Mouse (Mus musculus) liver, adult 2 months (tissue): ENCODE data around the gene Mrm3. TPM values are rescaled to one million over a fixed set of nuclear protein-coding genes. Genes with fewer than 3 reads are reported as not detected.

Experiments used
- DNase-seq: peaks from one replicate; pipeline ENCODE4 v3.0.0-alpha.2; 2011; ENCODE audit warnings: low read depth, low spot score; ENCODE audit errors: extremely low read depth
- H3K27ac ChIP-seq: fragments of 200-500 bp; replicated peaks from 2 replicates; pipeline ENCODE4 v1.5.1; 2012; ENCODE audit warnings: low read depth, mild to moderate bottlenecking, control low read depth, inconsistent platforms, low read length; ENCODE audit not compliant: insufficient read depth
- H3K27me3 ChIP-seq: fragments of 200-500 bp; 2 replicates; pipeline ENCODE4 v1.6.1; 2012; ENCODE audit warnings: mild to moderate bottlenecking, moderate library complexity, low read length, inconsistent platforms; ENCODE audit not compliant: control insufficient read depth, insufficient read depth
- H3K36me3 ChIP-seq: fragments of 200-500 bp; 2 replicates; pipeline ENCODE4 v1.6.1; 2012; ENCODE audit warnings: low read length, inconsistent platforms; ENCODE audit not compliant: control insufficient read depth, insufficient read depth
- H3K4me1 ChIP-seq: fragments of 200-500 bp; 2 replicates; pipeline ENCODE4 v1.6.1; 2011; ENCODE audit warnings: low read length; ENCODE audit not compliant: control insufficient read depth, insufficient read depth
- H3K4me3 ChIP-seq: fragments of 200-500 bp; 2 replicates; pipeline ENCODE4 v1.5.1; 2011; ENCODE audit warnings: low read depth, mild to moderate bottlenecking, control low read depth, low read length, moderate library complexity; ENCODE audit not compliant: insufficient read depth
- H3K79me2 ChIP-seq: fragments of 200-500 bp; 2 replicates; pipeline ENCODE4 v1.6.1; 2012; ENCODE audit warnings: inconsistent platforms, mild to moderate bottlenecking, low read length, moderate library complexity; ENCODE audit not compliant: control insufficient read depth, insufficient read depth
- H3K9ac ChIP-seq: fragments of 200-500 bp; 2 replicates; pipeline ENCODE4 v1.6.1; 2012; ENCODE audit warnings: low read depth, mild to moderate bottlenecking, control low read depth, inconsistent platforms, low read length
- CTCF ChIP-seq: fragments of 200-500 bp; IDR thresholded peaks from 2 replicates; pipeline ENCODE4 v1.5.1; 2011; ENCODE audit warnings: low read depth, low read length, control low read depth
- POLR2A ChIP-seq: fragments of 200-500 bp; IDR thresholded peaks from 2 replicates; pipeline ENCODE4 v1.6.1; 2011; ENCODE audit warnings: low read length, control low read depth; ENCODE audit not compliant: insufficient read depth; ENCODE audit errors: extremely low read depth
- WGBS: fragments of 180-500 bp; shearing (Covaris S2); methylation state at CpG from one replicate; pipeline ENCODE4 v1.1.7; 2018; 5-methylcytosine and 5-hydroxymethylcytosine counted together
- polyA plus RNA-seq: library from polyadenylated mRNA; depleted of rRNA; stranded (reverse); fragments of >200 nt; gene quantifications from 2 replicates; pipeline ENCODE4 v1.2.3, GENCODE M21; 2012; rRNA removed
- total RNA-seq: library from RNA; depleted of rRNA; stranded (reverse); fragments of >200 nt; gene quantifications from 2 replicates; pipeline ENCODE4 v1.2.3, GENCODE M21; 2014; rRNA removed

The Mrm3 gene
- total and polyA plus RNA-seq, 2 experiments: 7.1 to 10.1 TPM

- Histone ChIP-seq H3K4me3 (no peak overlapping the region), H3K9ac (no peak overlapping the region), H3K36me3 (no peaks in the 10 kb centered on the region), H3K79me2 (no peaks in the 10 kb centered on the region), H3K4me1 (peaks cover 5% of the 10 kb centered on the region; the same call in 1 of the 2 replicates), H3K27me3 (no peaks in the 10 kb centered on the region), H3K27ac (no peak overlapping the region)
- WGBS: 78% methylated on average over 5 of the region's 5 CpGs
- TF ChIP-seq POLR2A (no peak), CTCF (no peak)
- no peak for DNase-seq
These were observed 50.6 kb downstream of the Mrm3 start for GRCm38 (mm10) chr11:76294078-76294477.

- no peak overlapping the region for H3K9ac ChIP-seq
- H3K4me3 ChIP-seq: no peak overlapping the region
- H3K4me1 ChIP-seq: peaks cover 5% of the 10 kb centered on the region; the same call in 1 of the 2 replicates
- no peak overlapping the region for H3K27ac ChIP-seq
- H3K27me3 ChIP-seq: no peaks in the 10 kb centered on the region
- no peaks in the 10 kb centered on the region for H3K79me2 ChIP-seq
- TF ChIP-seq CTCF: no peak
- no peak for TF ChIP-seq POLR2A
- DNase-seq: no peak
- H3K36me3 ChIP-seq: no peaks in the 10 kb centered on the region
- WGBS: 46% methylated on average over 9 of the region's 9 CpGs
These were observed 51.3 kb downstream of the Mrm3 start for GRCm38 (mm10) chr11:76294836-76295235.

- H3K9ac ChIP-seq: no peak overlapping the region
- peaks cover 1% of the 10 kb centered on the region; the same call in 1 of the 2 replicates for H3K4me1 ChIP-seq
- DNase-seq: no peak
- no peaks in the 10 kb centered on the region for H3K36me3 ChIP-seq
- 79% methylated on average over 9 of the region's 9 CpGs for WGBS
- no peaks in the 10 kb centered on the region for H3K27me3 ChIP-seq
- H3K4me3 ChIP-seq: no peak overlapping the region
- H3K79me2 ChIP-seq: no peaks in the 10 kb centered on the region
- H3K27ac ChIP-seq: no peak overlapping the region
- TF ChIP-seq POLR2A (no peak), CTCF (no peak)
These were observed 53.7 kb downstream of the Mrm3 start for GRCm38 (mm10) chr11:76297252-76297651.

- no peaks in the 10 kb centered on the region for H3K4me1 ChIP-seq
- no peaks in the 10 kb centered on the region for H3K27me3 ChIP-seq
- DNase-seq: no peak
- no peak for TF ChIP-seq POLR2A
- no peak for TF ChIP-seq CTCF
- no peak overlapping the region for H3K9ac ChIP-seq
- no peaks in the 10 kb centered on the region for H3K36me3 ChIP-seq
- no peak overlapping the region for H3K4me3 ChIP-seq
- H3K27ac ChIP-seq: no peak overlapping the region
- 71% methylated on average over 9 of the region's 9 CpGs for WGBS
- no peaks in the 10 kb centered on the region for H3K79me2 ChIP-seq
These were observed 55.0 kb downstream of the Mrm3 start for GRCm38 (mm10) chr11:76298457-76299000.

Other genes with a start within 250 kb of the Mrm3 start
- not detected in 2 replicates for gene 1700016K19Rik, start 243.8 kb upstream of the Mrm3 start, total RNA-seq
- 0.12 TPM in 1 of 2 replicates, not detected in the other for gene 1700016K19Rik, start 243.8 kb upstream of the Mrm3 start, polyA plus RNA-seq
- 0.37 and 0.67 TPM in 2 replicates for gene Rflnb, start 215.9 kb upstream of the Mrm3 start, total RNA-seq
- 0.44 and 0.69 TPM in 2 replicates for gene Rflnb, start 215.9 kb upstream of the Mrm3 start, polyA plus RNA-seq
- gene Vps53, start 64.1 kb upstream of the Mrm3 start, total RNA-seq: 18.9 and 22.8 TPM in 2 replicates
- 19.3 and 22.4 TPM in 2 replicates for gene Vps53, start 64.1 kb upstream of the Mrm3 start, polyA plus RNA-seq
- gene Fam57a, start 64.0 kb upstream of the Mrm3 start, total RNA-seq: 3.0 and 3.4 TPM in 2 replicates
- gene Fam57a, start 64.0 kb upstream of the Mrm3 start, polyA plus RNA-seq: 3.5 and 5.3 TPM in 2 replicates
- 0.46 and 0.54 TPM in 2 replicates for gene Dbil5, start 26.1 kb upstream of the Mrm3 start, total RNA-seq
- 0.19 and 0.46 TPM in 2 replicates for gene Dbil5, start 26.1 kb upstream of the Mrm3 start, polyA plus RNA-seq
- gene Gemin4, start 26.1 kb upstream of the Mrm3 start, total RNA-seq: 0.65 and 3.3 TPM in 2 replicates
- gene Gemin4, start 26.1 kb upstream of the Mrm3 start, polyA plus RNA-seq: 3.3 and 3.8 TPM in 2 replicates
- gene Glod4, start within 50 bp of the Mrm3 start, total RNA-seq: 45.0 and 56.1 TPM in 2 replicates
- 9.3 and 9.8 TPM in 2 replicates for gene Glod4, start within 50 bp of the Mrm3 start, polyA plus RNA-seq
- gene Nxn, start 155.4 kb downstream of the Mrm3 start, total RNA-seq: 1.0 and 2.2 TPM in 2 replicates
- gene Nxn, start 155.4 kb downstream of the Mrm3 start, polyA plus RNA-seq: 1.3 and 1.6 TPM in 2 replicates
- gene Timm22, start 163.2 kb downstream of the Mrm3 start, total RNA-seq: 7.9 and 12.4 TPM in 2 replicates
- 6.0 and 7.5 TPM in 2 replicates for gene Timm22, start 163.2 kb downstream of the Mrm3 start, polyA plus RNA-seq